Mouse (Mus musculus) urinary bladder, postnatal 10 days (tissue): ENCODE results near the gene Zcchc7.

Experiments
- DNase-seq: peaks from one replicate; pipeline ENCODE4 v3.0.0; 2022; ENCODE audit warnings: low spot score

Gene Zcchc7

DNA sequence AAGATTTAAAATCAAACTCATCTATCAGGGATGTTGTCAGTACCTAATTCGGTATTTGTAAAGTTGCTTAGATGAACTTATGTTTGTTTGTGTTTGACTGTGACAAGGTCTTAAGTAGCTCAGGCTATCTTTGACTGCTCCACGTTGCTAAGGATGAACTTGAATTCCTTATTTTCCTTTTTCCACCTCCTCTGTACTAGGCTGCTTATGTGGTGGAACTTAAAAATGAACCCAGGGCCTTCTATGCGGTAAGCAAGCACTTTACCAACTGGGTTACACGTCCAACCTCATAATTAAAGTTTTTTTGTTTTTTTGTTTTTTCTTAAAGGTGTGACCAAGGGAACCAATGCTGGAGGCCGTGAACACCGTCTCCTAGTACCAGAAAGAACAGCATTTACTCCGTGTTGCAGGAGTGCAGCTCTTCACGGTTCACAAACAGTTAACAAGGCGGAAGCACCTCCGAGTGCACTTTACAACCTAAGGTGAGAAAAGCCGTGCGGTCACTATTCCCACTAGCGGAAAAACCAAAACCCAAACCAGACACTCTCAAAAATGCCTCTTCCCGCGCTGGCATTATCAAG, at the start of gene Zcchc7:
Gene Zcchc7, plus strand, starts transcription at position 325 of the 581 bp plus-strand sequence.
- no peak for DNase-seq

GRCm38 (mm10) chr4:44705967-44706366, 49.7 kb upstream of the Zcchc7 start:
- no peak for DNase-seq

GRCm38 (mm10) chr4:44706865-44707264, 48.8 kb upstream of the Zcchc7 start:
- DNase-seq, result no peak

DNA sequence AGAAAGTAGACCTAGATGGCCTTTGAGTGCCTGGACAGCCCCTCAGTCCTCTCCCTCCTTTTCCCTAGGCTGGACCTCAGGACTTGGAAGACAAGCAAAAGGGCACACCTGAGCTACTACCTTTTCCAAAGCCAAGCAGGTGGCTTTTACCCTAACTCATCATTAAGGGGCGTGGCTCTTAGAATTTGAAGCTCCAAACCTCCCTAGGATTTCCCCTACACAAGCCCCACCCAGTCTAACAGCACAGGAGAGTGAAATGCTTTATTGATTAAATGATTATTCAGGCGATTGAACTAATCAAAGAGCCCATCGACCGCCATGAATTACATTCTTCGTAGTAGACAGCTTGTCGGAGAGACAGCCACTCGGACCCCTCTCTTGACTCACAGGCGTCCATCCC, 47.4 kb upstream of the Zcchc7 start:
- DNase-seq, result no peak

DNA sequence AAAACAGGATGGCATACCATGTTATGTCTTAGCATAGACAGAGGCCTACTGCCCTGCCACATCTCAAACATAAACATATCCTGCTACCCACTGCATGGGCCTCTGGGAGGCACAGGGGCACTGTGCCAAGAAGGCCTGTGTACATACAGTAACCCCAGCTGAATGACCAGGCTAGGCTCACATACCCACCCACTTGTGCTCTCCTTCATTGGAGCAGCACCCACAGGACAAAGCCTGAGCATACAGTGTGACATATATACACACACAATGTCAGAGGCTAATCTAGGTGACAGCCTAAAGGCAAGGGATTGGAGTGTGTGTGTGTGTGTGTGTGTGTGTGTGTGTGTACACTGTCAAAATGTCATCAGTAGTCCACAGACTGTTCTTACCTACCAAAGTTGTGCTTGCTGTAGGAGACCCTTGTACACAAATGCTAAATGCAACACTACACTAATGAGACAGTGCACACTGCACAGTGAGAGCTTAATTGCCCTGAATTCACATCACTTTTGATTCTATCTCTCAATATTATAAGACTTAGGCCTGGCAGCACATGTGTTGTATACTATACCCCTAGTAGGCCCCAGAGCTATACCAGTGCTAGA, 46.5 kb upstream of the Zcchc7 start:
- DNase-seq, result no peak

DNA sequence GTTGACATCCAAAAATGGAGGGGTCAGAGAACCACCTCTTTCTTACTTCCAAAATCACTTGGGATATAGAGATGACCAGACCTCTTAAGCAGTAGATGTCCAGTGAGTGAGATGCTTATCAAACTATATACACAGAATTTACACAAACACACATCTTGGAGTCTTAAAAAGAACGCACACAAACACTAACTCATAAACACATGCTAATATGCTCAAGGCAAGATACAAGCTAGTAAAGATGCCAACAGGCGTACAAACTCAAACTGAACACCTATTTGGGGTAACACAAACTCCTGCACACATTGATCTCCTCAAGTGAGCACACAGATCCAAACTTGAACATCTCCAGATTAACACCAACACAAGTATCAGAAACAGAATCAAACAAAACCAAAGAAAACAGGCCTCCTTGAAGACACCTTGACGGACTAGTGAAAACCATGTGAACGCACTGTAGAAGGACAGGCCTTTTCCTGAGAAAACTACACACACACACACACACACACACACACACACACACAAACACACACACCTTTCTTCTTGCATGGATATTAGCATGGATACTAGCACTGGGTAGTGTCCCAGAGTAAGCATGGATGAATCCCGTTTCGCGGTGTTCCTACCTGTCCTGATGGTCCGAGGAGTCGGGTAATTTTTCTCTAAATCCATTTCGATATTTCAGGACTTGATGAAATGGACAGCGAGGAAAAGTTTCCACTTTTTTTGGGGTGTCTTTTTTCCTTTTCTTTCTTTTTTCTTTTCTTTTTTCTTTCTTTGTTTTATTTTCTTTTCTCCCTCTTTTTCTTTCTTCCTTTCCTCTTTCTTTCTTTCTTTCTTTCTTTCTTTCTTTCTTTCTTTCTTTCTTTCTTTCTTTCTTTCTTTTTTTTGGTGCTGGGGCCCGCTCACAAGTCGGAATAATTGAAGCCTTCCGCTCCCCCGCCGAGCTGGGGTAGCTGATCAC, 45.7 kb upstream of the Zcchc7 start, which contains the start of gene Pax5:
Gene Pax5, minus strand, starts transcription at position 748 of the 961 bp plus-strand sequence.
- DNase-seq, result no peak

GRCm38 (mm10) chr4:44710701-44711097, 45.0 kb upstream of the Zcchc7 start:
- DNase-seq, result no peak

DNA sequence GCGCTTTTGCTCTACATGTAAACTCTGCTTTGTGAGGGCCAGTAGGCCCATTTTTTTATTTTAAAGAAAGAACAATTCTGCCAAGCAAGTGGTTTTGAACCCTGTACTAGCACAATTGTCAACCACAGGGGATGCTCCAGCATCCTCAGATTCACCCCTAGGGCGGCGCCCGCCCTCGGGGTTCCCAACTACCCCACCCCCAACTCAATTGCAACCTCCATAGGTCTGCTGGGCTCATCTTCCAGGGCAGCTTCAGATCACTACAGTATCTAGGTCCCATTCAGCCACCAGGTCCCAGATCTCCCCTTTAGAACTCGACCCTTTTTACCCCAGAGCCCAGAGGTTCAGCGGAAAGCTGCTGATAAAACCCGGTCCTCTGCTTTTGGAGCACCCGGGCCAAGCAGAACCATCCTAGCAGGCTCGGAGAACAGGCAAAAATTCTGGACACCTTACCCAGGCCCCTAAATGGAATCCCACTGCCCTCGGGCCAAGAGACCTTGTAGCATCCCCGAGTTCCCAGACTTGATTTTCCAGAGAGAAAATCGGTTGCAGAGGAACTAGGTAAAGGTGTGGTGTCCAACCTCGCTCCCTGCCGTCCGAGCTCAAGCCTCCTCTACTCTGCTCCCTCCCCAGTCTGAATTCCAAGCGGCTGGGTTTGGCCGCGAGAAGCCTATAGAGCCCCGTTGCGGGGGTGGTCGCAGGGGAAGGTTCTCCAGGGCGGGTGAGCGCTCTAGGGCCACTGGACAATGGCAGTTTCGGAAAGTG, 44.4 kb upstream of the Zcchc7 start:
- no peak for DNase-seq

GRCm38 (mm10) chr4:44712051-44712700, 43.5 kb upstream of the Zcchc7 start:
- no peak for DNase-seq

DNA sequence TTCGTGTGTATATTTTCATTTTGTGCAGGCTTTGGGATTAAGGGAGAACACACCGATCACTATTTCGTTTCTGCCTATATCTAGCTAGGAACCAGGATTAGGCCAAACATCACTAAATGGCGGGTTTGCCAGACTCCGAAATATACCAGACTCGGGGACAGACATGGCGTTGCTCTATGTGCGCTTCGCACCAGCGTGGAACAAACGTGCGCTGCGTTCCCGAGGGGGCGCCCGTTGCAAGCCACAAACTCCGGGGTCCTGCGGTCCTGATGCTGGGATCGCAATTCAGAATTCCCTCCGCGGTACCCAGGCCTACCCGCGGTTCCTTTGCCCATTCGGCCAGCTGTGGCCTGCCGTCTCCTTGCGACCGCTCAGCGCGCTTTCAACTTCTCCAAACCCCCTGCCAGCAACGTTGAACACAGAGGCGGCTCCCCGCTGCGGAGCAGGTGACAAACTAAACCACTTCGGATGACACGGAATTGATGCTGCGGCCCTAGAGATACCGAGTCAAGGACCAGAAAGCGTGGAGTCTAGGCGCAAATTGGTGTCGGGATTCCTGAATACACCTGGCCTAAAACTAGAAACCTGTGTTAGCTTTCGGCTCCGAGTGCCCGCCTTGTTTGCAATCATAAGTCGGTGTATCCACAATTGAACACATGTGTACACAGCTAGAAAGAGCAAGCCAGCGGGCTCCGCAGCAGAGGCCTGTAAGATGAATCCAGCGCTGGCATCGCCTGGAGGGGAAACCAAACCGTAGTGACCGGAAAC, 42.7 kb upstream of the Zcchc7 start:
- DNase-seq, result no peak

DNA sequence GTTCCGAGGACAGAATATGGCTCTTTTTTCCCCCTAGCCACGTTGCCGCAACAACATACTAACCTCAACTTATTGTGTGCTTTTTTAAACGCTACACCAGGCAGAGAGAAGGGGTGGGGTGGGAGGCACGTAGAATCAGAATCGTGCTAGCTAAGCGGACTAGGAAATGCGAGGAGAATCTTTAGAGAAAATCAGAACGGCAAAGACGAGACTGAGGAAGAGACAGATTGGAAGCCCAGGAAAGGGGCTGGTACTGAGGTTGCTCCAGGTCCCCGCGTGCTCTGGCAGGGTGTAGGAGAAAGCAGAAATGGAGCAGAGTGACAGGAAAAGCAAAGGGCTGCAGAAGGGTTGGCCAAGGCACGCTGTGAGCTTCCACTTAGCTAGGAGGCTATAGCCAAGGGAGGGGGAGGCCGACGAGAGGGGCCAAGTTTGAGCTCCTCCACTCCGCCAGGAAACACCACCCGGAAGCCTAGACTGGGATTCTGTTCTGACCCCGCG, 42.1 kb upstream of the Zcchc7 start:
- no peak for DNase-seq

DNA sequence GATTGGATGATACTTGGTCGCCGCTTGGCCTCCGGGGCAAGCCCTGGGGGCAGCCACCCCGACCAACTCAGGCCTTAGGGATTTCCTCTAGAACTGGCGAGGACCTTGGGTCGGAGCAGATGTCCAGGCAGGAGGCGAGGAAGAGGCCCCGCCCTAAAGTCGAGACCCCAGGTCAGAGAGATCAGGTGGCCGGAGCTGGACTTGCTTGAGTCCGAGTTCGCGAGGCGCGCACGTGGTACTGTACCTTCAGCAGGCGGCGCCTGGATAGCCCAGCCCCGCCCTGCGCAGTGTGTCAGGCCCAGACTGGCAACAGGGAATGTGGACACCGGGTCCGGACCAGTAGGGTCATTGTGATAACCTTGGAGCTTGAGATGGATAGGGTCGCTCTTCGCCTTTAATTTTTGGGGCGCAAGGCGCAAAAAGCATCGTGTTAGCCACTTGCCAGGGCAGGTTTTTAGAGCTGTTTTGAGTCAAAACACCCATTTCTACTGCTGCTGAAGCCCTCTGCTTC, 41.5 kb upstream of the Zcchc7 start:
- DNase-seq, result no peak

DNA sequence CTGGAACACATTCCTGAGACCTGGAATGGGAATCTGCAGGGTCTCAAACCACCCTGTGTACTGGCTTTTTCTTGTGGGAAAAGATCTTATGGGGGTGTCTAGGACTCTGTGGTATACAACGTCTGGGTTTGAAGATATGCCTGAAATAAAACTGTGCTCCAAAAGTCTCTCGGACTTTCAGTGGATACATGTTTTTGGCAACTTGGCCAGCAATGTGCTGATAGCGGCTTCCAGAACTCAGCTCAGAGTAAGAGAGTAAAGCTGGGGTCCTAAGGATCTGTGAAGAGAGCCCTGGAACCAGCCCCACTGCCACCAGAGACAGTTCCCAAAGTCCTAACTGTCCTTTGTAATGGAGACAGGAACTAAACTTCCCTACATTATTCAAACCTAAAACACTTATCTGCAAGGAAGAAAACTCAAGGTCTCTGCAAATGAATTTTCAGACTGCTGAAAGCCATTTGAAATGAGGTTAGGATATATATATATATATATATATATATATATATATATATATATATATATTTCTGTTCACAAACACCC, 40.0 kb upstream of the Zcchc7 start:
- no peak for DNase-seq

DNA sequence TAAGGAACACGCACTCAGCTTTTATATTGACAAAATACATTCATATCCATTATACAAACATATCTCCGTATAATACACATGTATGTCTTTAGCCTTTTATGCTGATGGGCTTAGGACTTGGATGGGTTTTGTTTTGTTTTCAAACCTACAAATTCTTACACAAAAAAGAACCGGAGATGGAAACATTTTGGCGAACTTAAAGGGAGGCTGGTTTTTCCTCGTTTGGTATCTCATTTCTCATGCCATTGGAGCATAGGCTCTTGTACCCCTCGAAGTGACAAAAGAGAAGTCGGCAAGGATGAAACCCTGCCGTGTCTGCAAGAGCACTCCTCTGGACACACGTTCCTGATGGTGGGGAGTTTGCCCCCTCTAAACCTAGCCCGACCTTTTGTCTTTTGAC, 39.3 kb upstream of the Zcchc7 start:
- no peak for DNase-seq

GRCm38 (mm10) chr4:44717676-44718075, 38.0 kb upstream of the Zcchc7 start:
- DNase-seq, result no peak

- DNase-seq, result no peak
Measured at GRCm38 (mm10) chr4:44720046-44720445, 35.6 kb upstream of the Zcchc7 start.

DNA sequence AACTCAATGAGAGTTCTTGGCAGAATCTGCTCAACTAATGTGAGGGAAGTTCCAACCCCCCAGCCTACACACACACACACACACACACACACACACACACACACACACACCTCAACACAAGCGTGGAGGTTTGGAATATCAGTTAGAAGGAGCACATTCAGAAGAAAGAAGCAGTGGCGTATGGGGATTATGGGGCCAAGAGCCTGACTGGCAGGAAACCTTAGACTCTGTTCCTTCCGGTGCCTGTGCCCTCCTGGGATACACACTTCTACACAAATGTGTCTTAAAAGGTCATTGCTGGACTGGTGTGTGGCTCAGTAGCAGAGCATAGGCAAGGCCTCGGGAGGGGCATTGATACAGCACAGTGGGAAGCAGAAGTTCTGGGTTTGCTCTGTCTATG, 34.4 kb upstream of the Zcchc7 start:
- no peak for DNase-seq

GRCm38 (mm10) chr4:44740471-44740870, 15.2 kb upstream of the Zcchc7 start:
- no peak for DNase-seq

DNA sequence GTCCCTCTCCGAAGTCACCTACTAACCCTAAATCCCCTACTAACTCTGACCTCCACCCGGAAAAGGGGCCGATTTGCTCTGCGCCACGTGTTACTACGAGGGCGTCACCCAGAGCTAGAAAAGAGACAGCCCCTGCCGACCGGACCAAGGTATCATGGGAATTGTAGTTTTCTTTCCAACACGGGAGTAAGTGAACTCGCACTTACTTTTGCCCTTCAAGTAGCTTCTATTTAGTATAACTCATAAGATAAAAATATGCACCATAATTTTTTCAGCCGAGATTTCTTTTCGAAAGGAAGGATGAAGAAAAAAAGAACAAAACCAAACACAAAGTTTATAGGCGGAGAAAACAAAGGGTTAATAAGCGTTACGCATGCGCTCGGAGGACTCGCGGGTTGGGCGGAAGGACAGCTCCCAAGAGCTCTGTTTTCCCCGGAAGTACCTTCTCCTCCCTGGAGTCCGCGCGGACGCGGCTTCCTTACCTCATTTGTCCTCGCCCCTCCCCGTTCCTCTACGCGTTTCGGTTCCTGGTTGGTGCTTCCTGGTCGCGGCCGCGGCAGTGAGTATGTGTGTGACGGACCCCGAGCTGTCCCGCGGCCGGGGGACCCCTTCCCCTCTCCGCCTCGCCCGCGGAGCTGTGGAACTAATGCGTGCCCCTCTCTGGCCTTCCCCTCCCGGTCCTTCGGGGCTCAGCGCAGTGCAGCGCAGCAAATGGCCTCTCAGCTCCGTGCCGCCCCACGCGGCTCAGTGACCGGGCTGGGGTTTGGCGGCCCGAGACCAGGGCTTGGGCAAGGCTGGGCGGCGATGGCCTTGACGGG, 666 bp downstream of the Zcchc7 start:
- peak; percentile 56 for DNase-seq
